Mouse (Mus musculus) lung, embryonic 14.5 days (tissue): ENCODE data around the gene Camta1. TPM values are rescaled to one million over a fixed set of nuclear protein-coding genes. Genes with fewer than 3 reads are reported as not detected.

ENCODE experiments used
- ATAC-seq: fragments of 200-750 bp; cut with Nextera tagmentation; 2 replicates; pipeline ENCODE4 v1.8.0; 2017; ENCODE audit warnings: mild to moderate bottlenecking, moderate TSS enrichment, moderate library complexity; ENCODE audit not compliant: insufficient read depth
- DNase-seq: peaks from one replicate; pipeline ENCODE4 v3.0.0-alpha.2; 2015
- H3K27ac ChIP-seq: fragments of 300-500 bp; sonication (generic); 2 replicates; pipeline ENCODE4 v1.5.1; 2014; ENCODE audit warnings: low read depth, mild to moderate bottlenecking, moderate library complexity
- H3K27me3 ChIP-seq: fragments of 300-500 bp; sonication (generic); 2 replicates; pipeline ENCODE4 v1.6.1; 2014; ENCODE audit warnings: low read length, control low read depth; ENCODE audit not compliant: insufficient read depth
- H3K36me3 ChIP-seq: fragments of 300-500 bp; sonication (generic); 2 replicates; pipeline ENCODE4 v1.6.1; 2014; ENCODE audit warnings: control low read depth; ENCODE audit not compliant: insufficient read depth
- H3K4me1 ChIP-seq: fragments of 300-500 bp; sonication (generic); 2 replicates; pipeline ENCODE4 v1.6.1; 2014; ENCODE audit warnings: antibody characterized with exemption, control low read depth; ENCODE audit not compliant: insufficient read depth
- H3K4me2 ChIP-seq: fragments of 300-500 bp; sonication (generic); 2 replicates; pipeline ENCODE4 v1.6.1; 2014; ENCODE audit warnings: mild to moderate bottlenecking
- H3K4me3 ChIP-seq: fragments of 300-500 bp; sonication (generic); 2 replicates; pipeline ENCODE4 v1.5.1; 2014; ENCODE audit warnings: low read depth, low read length
- H3K9ac ChIP-seq: fragments of 300-500 bp; sonication (generic); 2 replicates; pipeline ENCODE4 v1.6.1; 2014
- H3K9me3 ChIP-seq: fragments of 300-500 bp; sonication (generic); 2 replicates; pipeline ENCODE4 v1.6.1; 2016; ENCODE audit warnings: low read depth, low read length, control low read depth
- CTCF ChIP-seq: IDR thresholded peaks from 2 replicates; pipeline ENCODE4 v1.5.1; 2016; ENCODE audit warnings: antibody characterized with exemption, low read depth
- WGBS: fragments of 180-500 bp; shearing (Covaris S2); extraction: QIAGEN DNeasy Blood & Tissue Kit; methylation state at CpG from one replicate; pipeline ENCODE4 v1.1.7; 2014; 5-methylcytosine and 5-hydroxymethylcytosine counted together
- polyA plus RNA-seq: library from polyadenylated mRNA; unstranded; fragments of >200 nt; fragmentation: Nextera tagmentation; extraction: Ambion mirVana; gene quantifications from 2 replicates; pipeline ENCODE4 v1.2.1, GENCODE M21; 2014

The Camta1 gene
- polyA plus RNA-seq, 1 experiment from 2014 or later, result 87.5 TPM

- Histone ChIP-seq H3K9me3 (no peaks in the 10 kb centered on the region), H3K27ac (no peak overlapping the region), H3K9ac (no peak overlapping the region), H3K27me3 (no peaks in the 10 kb centered on the region), H3K4me3 (no peak overlapping the region), H3K36me3 (no peaks in the 10 kb centered on the region), H3K4me2 (no peak overlapping the region), H3K4me1 (no peaks in the 10 kb centered on the region)
- DNase-seq, result no peak
- no peak for TF ChIP-seq CTCF
- ATAC-seq, result no peak
- 54% methylated on average over 9 of the region's 9 CpGs for WGBS
Measured at GRCm38 (mm10) chr4:150979455-150979854, 882.2 kb downstream of the Camta1 start.

GRCm38 (mm10) chr4:150978156-150978910, 883.3 kb downstream of the Camta1 start:
- H3K36me3 ChIP-seq, result no peaks in the 10 kb centered on the region
- no peak overlapping the region for H3K4me2 ChIP-seq
- TF ChIP-seq CTCF, result no peak
- DNase-seq (no peak), ATAC-seq (no peak)
- H3K4me3 ChIP-seq, result no peak overlapping the region
- H3K27me3 ChIP-seq, result no peaks in the 10 kb centered on the region
- no peak overlapping the region for H3K27ac ChIP-seq
- H3K9ac ChIP-seq, result no peak overlapping the region
- no peaks in the 10 kb centered on the region for H3K4me1 ChIP-seq
- H3K9me3 ChIP-seq, result no peaks in the 10 kb centered on the region
- 74% methylated on average over 21 of the region's 21 CpGs for WGBS

- Histone ChIP-seq H3K27me3 (no peaks in the 10 kb centered on the region), H3K4me3 (no peak overlapping the region), H3K4me1 (no peaks in the 10 kb centered on the region), H3K27ac (no peak overlapping the region), H3K9me3 (no peaks in the 10 kb centered on the region), H3K4me2 (no peak overlapping the region), H3K9ac (no peak overlapping the region), H3K36me3 (no peaks in the 10 kb centered on the region)
- WGBS, result 18% methylated on average over 1 of the region's 1 CpGs
- no peak for TF ChIP-seq CTCF
- ATAC-seq (no peak), DNase-seq (no peak)
Measured at GRCm38 (mm10) chr4:150975145-150975544, 886.5 kb downstream of the Camta1 start.

- WGBS, result 75% methylated on average over 8 of the region's 8 CpGs
- no peak overlapping the region for H3K4me3 ChIP-seq
- no peak overlapping the region for H3K27ac ChIP-seq
- no peak overlapping the region for H3K9ac ChIP-seq
- no peak for DNase-seq
- no peak for TF ChIP-seq CTCF
- H3K4me2 ChIP-seq, result no peak overlapping the region
- H3K9me3 ChIP-seq, result no peaks in the 10 kb centered on the region
- no peaks in the 10 kb centered on the region for H3K36me3 ChIP-seq
- H3K27me3 ChIP-seq, result no peaks in the 10 kb centered on the region
- ATAC-seq, result no peak
- no peaks in the 10 kb centered on the region for H3K4me1 ChIP-seq
Measured at GRCm38 (mm10) chr4:150973264-150973663, 888.4 kb downstream of the Camta1 start.

- no peak overlapping the region for H3K9ac ChIP-seq
- H3K4me2 ChIP-seq, result no peak overlapping the region
- no peak for TF ChIP-seq CTCF
- no peaks in the 10 kb centered on the region for H3K27me3 ChIP-seq
- H3K9me3 ChIP-seq, result no peaks in the 10 kb centered on the region
- DNase-seq (no peak), ATAC-seq (no peak)
- H3K36me3 ChIP-seq, result no peaks in the 10 kb centered on the region
- H3K4me3 ChIP-seq, result no peak overlapping the region
- WGBS, result 81% methylated on average over 8 of the region's 8 CpGs
- no peak overlapping the region for H3K27ac ChIP-seq
- H3K4me1 ChIP-seq, result no peaks in the 10 kb centered on the region
Measured at GRCm38 (mm10) chr4:150968956-150969355, 892.7 kb downstream of the Camta1 start.

GRCm38 (mm10) chr4:150966556-150966955, 895.1 kb downstream of the Camta1 start:
- no peak overlapping the region for H3K4me3 ChIP-seq
- H3K36me3 ChIP-seq, result no peaks in the 10 kb centered on the region
- DNase-seq, result peak; percentile 78
- TF ChIP-seq CTCF, result peak; percentile 75
- no peak overlapping the region for H3K9ac ChIP-seq
- H3K4me1 ChIP-seq, result no peaks in the 10 kb centered on the region
- no peak overlapping the region for H3K27ac ChIP-seq
- H3K9me3 ChIP-seq, result no peaks in the 10 kb centered on the region
- 19% methylated on average over 7 of the region's 7 CpGs for WGBS
- no peak overlapping the region for H3K4me2 ChIP-seq
- ATAC-seq, result no peak
- no peaks in the 10 kb centered on the region for H3K27me3 ChIP-seq

- ATAC-seq, result no peak; the same call in 1 of the 2 replicates
Measured at GRCm38 (mm10) chr4:150965555-150965951, 896.1 kb downstream of the Camta1 start.

More at GRCm38 (mm10) chr4:150965555-150965951, 896.1 kb downstream of the Camta1 start:
- Histone ChIP-seq H3K4me3 (no peak overlapping the region), H3K36me3 (no peaks in the 10 kb centered on the region), H3K27ac (no peak overlapping the region), H3K9me3 (no peaks in the 10 kb centered on the region), H3K9ac (no peak overlapping the region), H3K4me2 (no peak overlapping the region), H3K4me1 (no peaks in the 10 kb centered on the region), H3K27me3 (no peaks in the 10 kb centered on the region)
- peak; percentile 15; the same call in 1 of the 2 replicates for TF ChIP-seq CTCF
- no peak for DNase-seq
- WGBS, result 66% methylated on average over 11 of the region's 11 CpGs
